Mouse (Mus musculus) lung, postnatal 0 days (tissue): ENCODE data around the gene Dynlt1f. TPM values are rescaled to one million over a fixed set of nuclear protein-coding genes. Genes with fewer than 3 reads are reported as not detected.
"Not testable (repeated sequence)": the region's sequence is repeated elsewhere in the genome, so short reads cannot be mapped to it uniquely, and the experiment has no call there.

Experiments used
- ATAC-seq: fragments of 200-750 bp; cut with Nextera tagmentation; 2 replicates; pipeline ENCODE4 v1.8.0; 2017; ENCODE audit warnings: moderate library complexity
- DNase-seq: peaks from one replicate; pipeline ENCODE4 v3.0.0-alpha.2; 2016; ENCODE audit warnings: low spot score
- H3K27ac ChIP-seq: fragments of 300-500 bp; sonication (generic); 2 replicates; pipeline ENCODE4 v1.5.1; 2014; ENCODE audit warnings: antibody characterized with exemption, mild to moderate bottlenecking, low read length, mixed read lengths
- H3K27me3 ChIP-seq: fragments of 300-500 bp; sonication (generic); replicated peaks from 2 replicates; pipeline ENCODE4 v1.6.1; 2014; ENCODE audit warnings: low read length, mixed read lengths; ENCODE audit not compliant: insufficient read depth
- H3K36me3 ChIP-seq: fragments of 300-500 bp; sonication (generic); 2 replicates; pipeline ENCODE4 v1.6.1; 2014; ENCODE audit warnings: low read length, mixed read lengths; ENCODE audit not compliant: insufficient read depth
- H3K4me1 ChIP-seq: fragments of 300-500 bp; sonication (generic); 2 replicates; pipeline ENCODE4 v1.6.1; 2014; ENCODE audit warnings: antibody characterized with exemption, low read depth, low read length, mixed read lengths; ENCODE audit not compliant: insufficient read depth
- H3K4me2 ChIP-seq: fragments of 300-500 bp; sonication (generic); replicated peaks from 2 replicates; pipeline ENCODE4 v1.6.1; 2014; ENCODE audit warnings: low read depth, mild to moderate bottlenecking, low read length, moderate library complexity, mixed read lengths
- H3K4me3 ChIP-seq: fragments of 300-500 bp; sonication (generic); 2 replicates; pipeline ENCODE4 v1.5.1; 2014; ENCODE audit warnings: low read depth, low read length
- H3K9ac ChIP-seq: fragments of 300-500 bp; sonication (generic); replicated peaks from 2 replicates; pipeline ENCODE4 v1.6.1; 2014; ENCODE audit warnings: low read depth, mild to moderate bottlenecking
- H3K9me3 ChIP-seq: fragments of 300-500 bp; sonication (generic); 2 replicates; pipeline ENCODE4 v1.6.1; 2016; ENCODE audit warnings: low read length, mixed read lengths
- WGBS: fragments of 180-500 bp; shearing (Covaris S2); extraction: QIAGEN DNeasy Blood & Tissue Kit; methylation state at CpG from one replicate; pipeline ENCODE4 v1.1.7; 2014; 5-methylcytosine and 5-hydroxymethylcytosine counted together
- polyA plus RNA-seq: library from polyadenylated mRNA; unstranded; fragments of >200 nt; fragmentation: Nextera tagmentation; extraction: Ambion mirVana; gene quantifications from 2 replicates; pipeline ENCODE4 v1.2.1, GENCODE M21; 2015

Dynlt1f gene
- polyA plus RNA-seq, 1 experiment from 2014 or later: 185 TPM

- no CpG with 5 or more reads among the region's 6 CpGs for WGBS
- H3K4me2 ChIP-seq, H3K4me3 ChIP-seq, DNase-seq, H3K27ac ChIP-seq, H3K36me3 ChIP-seq, H3K9me3 ChIP-seq, H3K4me1 ChIP-seq, H3K9ac ChIP-seq, H3K27me3 ChIP-seq: not testable (repeated sequence)
- peak; percentile 49 for ATAC-seq
Measured at GRCm38 (mm10) chr17:6668522-6668921, 12.8 kb upstream of the Dynlt1f start.

GRCm38 (mm10) chr17:6665389-6665788 lies 9.7 kb upstream of the Dynlt1f start:
- H3K4me1 ChIP-seq, H3K4me2 ChIP-seq, H3K27me3 ChIP-seq, ATAC-seq, H3K9me3 ChIP-seq, H3K4me3 ChIP-seq, H3K36me3 ChIP-seq, H3K27ac ChIP-seq, H3K9ac ChIP-seq: not testable (repeated sequence)
- peak; percentile 4 for DNase-seq
- WGBS: 89% methylated on average over 4 of the region's 5 CpGs

- H3K4me3 ChIP-seq, H3K27me3 ChIP-seq, H3K36me3 ChIP-seq, H3K4me2 ChIP-seq, H3K9ac ChIP-seq, H3K9me3 ChIP-seq, H3K27ac ChIP-seq, ATAC-seq, H3K4me1 ChIP-seq: not testable (repeated sequence)
- peak; percentile 3 for DNase-seq
- whole genome bisulfite sequencing: 37% methylated on average over 2 of the region's 3 CpGs
Measured at GRCm38 (mm10) chr17:6662840-6663239, 7.1 kb upstream of the Dynlt1f start.

DNA sequence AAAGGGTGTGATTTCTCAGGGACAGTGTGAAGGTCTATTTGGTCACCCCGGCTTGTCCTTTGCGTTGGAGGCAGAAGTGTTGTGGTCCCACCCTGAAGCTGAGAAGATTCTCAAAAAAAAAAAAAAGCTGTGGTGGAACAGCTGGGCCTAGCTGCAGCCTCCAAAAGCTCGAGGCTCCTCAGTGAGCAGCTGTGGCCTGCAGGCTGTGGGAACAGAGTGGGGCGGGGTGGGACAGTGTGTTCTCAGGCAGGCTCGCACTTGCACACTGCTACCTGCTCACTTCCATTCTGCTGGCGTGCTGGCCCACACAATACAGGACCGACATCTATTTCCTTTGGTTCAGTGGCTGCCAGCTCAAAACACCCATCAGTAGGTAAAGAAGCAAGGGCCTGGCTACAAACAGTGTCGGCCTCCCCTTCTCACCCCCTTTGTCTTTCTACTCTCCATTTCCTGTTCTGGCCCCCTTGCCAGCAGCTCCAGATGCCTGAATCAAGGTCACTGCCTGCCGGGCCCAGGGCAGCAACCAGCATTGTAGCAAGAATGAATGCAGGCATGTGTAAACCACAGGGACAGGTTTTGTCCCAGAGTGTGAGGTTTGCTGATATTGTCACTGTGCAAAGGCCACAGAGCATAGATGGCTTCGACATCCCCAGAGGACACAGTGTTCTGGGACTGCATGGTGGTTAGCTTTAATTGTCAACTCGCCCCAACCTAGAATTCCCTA lies 5.6 kb upstream of the Dynlt1f start:
- ATAC-seq: peak; percentile 84
- DNase-seq: peak; percentile 71
- not testable (repeated sequence) for H3K4me3 ChIP-seq, H3K4me1 ChIP-seq, H3K4me2 ChIP-seq, H3K9me3 ChIP-seq, H3K36me3 ChIP-seq, H3K27ac ChIP-seq, H3K9ac ChIP-seq, H3K27me3 ChIP-seq
- 21% methylated on average over 7 of the region's 11 CpGs for WGBS

DNA sequence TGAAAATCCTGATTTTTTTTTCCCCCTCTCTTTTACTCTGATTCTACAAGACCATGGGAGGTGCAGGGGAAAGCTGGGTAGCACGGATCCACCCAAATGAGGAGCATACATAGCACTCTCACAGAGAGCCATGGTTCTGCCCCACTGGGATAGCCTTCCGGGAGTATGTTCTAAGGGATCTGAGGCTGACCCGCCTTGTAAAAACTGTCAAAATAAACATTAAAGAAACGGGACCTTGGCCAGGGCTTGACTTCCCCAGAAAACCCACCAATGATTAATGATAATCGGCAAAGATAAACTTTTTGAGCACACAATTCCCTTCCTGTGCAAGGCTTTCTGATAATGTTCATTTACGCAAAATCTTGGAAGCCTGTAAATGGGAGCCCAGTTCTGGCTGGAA lies 4.9 kb upstream of the Dynlt1f start:
- WGBS: 25% methylated on average over 5 of the region's 6 CpGs
- H3K36me3 ChIP-seq, H3K9me3 ChIP-seq, ATAC-seq, H3K4me3 ChIP-seq, H3K9ac ChIP-seq, H3K4me1 ChIP-seq, H3K27me3 ChIP-seq, H3K4me2 ChIP-seq, H3K27ac ChIP-seq: not testable (repeated sequence)
- DNase-seq: peak; percentile 4

- H3K9ac ChIP-seq, H3K27ac ChIP-seq, H3K4me1 ChIP-seq, ATAC-seq, H3K36me3 ChIP-seq, H3K9me3 ChIP-seq, DNase-seq, H3K27me3 ChIP-seq, H3K4me3 ChIP-seq, H3K4me2 ChIP-seq: not testable (repeated sequence)
- WGBS: 58% methylated on average over 3 of the region's 7 CpGs
Measured at GRCm38 (mm10) chr17:6658801-6659200, 3.1 kb upstream of the Dynlt1f start, which contains the start of gene Sytl3. Gene Sytl3 (plus strand): TSS chr17:6659093.

DNA sequence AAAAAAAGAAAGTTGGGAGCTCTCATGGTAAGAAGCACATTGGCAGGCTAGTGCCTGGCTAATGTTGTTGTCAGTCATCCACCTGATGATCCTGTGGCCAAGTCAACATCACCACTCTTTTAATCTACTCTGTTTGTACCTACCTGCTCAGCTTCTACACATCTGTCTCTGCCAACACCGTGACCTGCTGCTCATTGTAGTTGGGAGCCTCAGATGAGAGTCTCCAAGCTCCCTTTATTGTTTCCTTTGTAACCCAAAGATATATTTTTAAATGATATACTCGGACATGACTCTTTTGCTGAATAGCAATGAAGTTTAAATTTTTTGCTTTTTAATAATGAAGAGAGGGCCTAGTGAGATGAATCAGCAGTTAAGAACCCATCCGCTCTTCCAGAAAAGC lies 771 bp upstream of the Dynlt1f start:
- H3K9me3 ChIP-seq, DNase-seq, H3K36me3 ChIP-seq, ATAC-seq, H3K9ac ChIP-seq, H3K27me3 ChIP-seq, H3K4me2 ChIP-seq, H3K4me1 ChIP-seq, H3K27ac ChIP-seq, H3K4me3 ChIP-seq: not testable (repeated sequence)
- WGBS: 95% methylated on average over 1 of the region's 3 CpGs

GRCm38 (mm10) chr17:6655087-6655511 lies 601 bp downstream of the Dynlt1f start:
- H3K27ac ChIP-seq: peak overlapping the region; percentile 54
- H3K4me3 ChIP-seq: peak overlapping the region; percentile 46
- DNase-seq: peak; percentile 92
- H3K4me2 ChIP-seq: peak overlapping the region; percentile 61
- not testable (repeated sequence) for H3K9me3 ChIP-seq, H3K36me3 ChIP-seq, H3K27me3 ChIP-seq, H3K4me1 ChIP-seq
- H3K9ac ChIP-seq: peak overlapping the region; percentile 23; the same call in 1 of the 2 replicates
- peak; percentile 85 for ATAC-seq
- WGBS: under 1% methylated on average over 33 of the region's 36 CpGs

DNA sequence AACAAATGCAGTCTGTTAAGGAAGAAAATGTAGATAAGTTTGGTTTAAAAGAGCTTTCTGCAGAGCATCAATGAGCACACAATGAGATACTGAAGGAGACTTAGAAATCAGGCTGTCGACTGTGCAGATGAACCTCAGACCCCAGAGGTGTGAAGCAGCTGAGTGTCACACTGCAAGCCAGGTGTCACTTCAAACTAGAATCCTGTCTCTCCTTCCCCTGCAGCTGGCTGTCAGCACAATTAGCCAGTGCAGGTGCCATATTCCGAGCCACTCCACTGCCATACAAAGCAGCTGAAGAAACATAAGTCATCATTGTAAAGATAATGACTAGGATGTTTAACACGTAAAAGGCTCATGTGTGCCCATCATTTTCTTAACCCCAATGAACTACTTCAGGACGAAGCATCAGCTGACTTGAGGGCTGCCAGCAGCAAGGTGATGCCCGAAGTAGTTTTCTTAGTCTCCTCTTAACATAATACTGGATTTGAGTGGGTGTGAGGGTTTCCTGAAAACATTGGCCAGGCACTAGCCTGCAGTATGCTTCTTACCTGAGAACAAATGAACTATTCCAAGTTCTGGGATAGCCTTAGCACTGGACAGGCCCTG lies 2.3 kb downstream of the Dynlt1f start:
- H3K27ac ChIP-seq, H3K4me3 ChIP-seq, H3K9me3 ChIP-seq, ATAC-seq, H3K4me2 ChIP-seq, H3K36me3 ChIP-seq, H3K27me3 ChIP-seq, DNase-seq, H3K9ac ChIP-seq, H3K4me1 ChIP-seq: not testable (repeated sequence)
- WGBS: 88% methylated on average over 4 of the region's 5 CpGs
